Mouse (Mus musculus) heart, postnatal 36 days (tissue): Measurements from ENCODE around the gene Qpctl. TPM values are rescaled to one million over a fixed set of nuclear protein-coding genes. Genes with fewer than 3 reads are reported as not detected.

Source experiments
- DNase-seq, 2 experiments: peaks; one replicate each; pipeline ENCODE4 v3.0.0; 2021 to 2022
- intact Hi-C: fragments of 180-260 bp; cut with DNase I; formaldehyde crosslinking; loops from one replicate; pipeline ENCODE4 v1.15.1; 2025
- microRNA-seq, 2 experiments: library from miRNA; unstranded; fragments of <30 nt; microRNA quantifications; one replicate each; pipeline ENCODE4 v1.2.0; 2021; ENCODE audit warnings: borderline number of aligned reads in 2 of 2
- total RNA-seq, 2 experiments: library from RNA; stranded (reverse); gene quantifications; 2 replicates each; pipeline ENCODE4 v1.2.3; 2021

Qpctl gene
- total RNA-seq, 2 experiments from 2014 or later = 3.8 to 4.8 TPM

DNA sequence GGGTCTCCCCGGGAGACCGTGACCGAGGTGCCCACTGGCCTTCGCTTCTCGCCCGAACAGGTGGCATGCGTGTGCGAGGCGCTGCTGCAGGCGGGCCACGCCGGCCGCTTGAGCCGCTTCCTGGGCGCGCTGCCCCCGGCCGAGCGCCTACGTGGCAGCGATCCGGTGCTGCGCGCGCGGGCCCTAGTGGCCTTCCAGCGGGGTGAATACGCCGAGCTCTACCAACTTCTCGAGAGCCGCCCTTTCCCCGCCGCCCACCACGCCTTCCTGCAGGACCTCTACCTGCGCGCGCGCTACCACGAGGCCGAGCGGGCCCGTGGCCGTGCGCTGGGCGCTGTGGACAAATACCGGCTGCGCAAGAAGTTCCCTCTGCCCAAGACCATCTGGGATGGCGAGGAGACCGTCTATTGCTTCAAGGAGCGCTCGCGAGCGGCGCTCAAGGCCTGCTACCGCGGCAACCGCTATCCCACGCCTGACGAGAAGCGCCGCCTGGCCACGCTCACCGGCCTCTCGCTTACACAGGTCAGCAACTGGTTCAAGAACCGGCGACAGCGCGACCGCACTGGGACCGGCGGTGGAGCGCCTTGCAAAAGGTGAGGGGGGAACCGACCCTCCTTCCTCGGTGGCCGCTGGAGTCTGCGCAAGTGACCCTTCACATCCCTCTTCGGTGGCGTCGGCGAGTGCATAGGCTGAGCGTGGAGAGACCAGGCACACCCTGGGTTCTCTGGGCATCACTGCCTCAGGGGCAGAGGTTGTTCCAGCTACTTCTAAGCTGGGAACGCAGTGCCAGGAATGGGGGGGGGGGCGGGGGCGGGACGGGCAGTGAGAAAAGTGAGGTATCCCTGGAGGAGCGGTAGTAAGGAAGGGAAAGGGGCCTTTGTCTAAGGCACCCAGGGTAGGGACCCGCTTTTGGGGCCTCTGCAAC is 54.0 kb downstream of the Qpctl start:
- DNase-seq = peak; percentile 60 to 72
- intact Hi-C loops = no loop called here

DNA sequence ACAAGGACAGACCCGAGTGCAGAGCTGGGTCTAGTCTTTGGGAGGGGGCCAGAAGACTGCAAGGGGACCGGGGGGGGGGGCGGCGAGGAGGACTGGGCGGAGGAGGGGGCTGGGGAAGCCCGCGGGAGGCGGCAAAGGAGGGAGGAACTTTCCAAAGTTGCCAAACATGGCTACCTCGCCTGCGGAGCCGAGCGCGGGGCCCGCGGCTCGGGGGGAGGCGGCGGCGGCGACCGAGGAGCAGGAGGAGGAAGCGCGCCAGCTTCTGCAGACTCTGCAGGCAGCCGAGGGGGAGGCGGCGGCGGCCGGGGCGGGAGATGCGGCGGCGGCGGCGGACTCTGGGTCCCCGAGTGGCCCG is 54.6 kb downstream of the Qpctl start, which contains the start of gene Six5:
Six5 (plus strand) TSS at position 124 of the 355 bp plus-strand sequence.
- DNase-seq = peak in 1 of 2 experiments; percentile 60

DNA sequence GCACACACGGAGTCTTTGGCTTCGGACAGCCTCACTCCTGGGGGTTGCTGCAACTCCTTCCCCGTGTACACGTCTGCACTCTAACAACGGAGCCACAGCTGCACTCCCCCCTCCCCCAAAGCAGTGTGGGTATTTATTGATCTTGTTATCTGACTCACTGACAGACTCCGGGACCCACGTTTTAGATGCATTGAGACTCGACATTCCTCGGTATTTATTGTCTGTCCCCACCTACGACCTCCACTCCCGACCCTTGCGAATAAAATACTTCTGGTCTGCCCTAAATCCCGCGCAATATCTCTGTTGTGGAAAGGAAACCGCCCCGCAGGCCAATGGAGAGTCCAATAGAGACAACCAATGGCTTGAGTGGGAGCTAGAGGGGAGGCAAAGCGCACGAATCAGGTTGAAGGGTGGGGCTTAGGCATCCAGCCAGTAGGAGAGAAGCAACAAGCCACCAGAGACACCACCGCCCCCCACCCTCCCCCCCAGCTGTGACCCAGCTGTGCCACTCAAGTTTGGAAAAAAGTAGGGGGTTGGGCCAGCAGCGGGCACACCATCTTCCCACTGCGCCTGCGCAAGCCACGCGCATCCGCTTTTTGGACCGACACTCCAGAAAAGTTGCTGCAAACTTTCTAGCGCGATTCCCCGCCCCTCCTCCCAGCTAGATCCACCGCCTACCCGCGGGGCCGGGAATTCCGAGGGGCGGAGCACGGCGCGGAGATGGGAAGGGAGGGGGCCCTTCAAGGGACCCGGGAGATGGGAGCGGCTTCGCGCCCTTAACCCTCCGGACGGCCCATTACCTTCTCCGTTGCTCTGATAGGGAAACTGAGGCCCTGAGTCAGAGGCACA is 55.3 kb downstream of the Qpctl start:
- peak; percentile 94 to 95 for DNase-seq
- intact Hi-C loops = loop anchor here (1.0 to 2.0 kb wide), 2 partner anchors 15 to 25 kb away; no protein-coding TSS in a partner anchor

More for the DNA sequence above, 54.6 kb downstream of the Qpctl start, which contains the start of gene Six5:
- intact Hi-C loops = no loop called here

DNA sequence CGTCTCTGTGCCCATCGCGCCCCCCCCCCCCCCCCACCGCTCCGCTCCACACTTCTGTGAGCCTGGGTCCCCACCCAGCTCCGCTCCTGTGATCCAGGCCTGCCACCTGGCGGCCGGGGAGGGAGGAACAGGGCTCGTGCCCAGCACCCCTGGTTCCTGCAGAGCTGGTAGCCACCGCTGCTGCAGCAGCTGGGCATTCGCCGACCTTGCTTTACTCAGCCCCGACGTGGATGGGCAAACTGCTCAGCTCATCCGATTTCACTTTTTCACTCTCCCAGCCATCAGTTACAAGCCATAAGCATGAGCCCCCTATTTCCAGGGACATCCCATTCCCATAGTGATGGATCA is 55.9 kb downstream of the Qpctl start:
- intact Hi-C loops = loop anchor here (1.0 to 2.0 kb wide), 2 partner anchors 14 to 25 kb away; no protein-coding TSS in a partner anchor
- peak; percentile 88 to 89 for DNase-seq

DNA sequence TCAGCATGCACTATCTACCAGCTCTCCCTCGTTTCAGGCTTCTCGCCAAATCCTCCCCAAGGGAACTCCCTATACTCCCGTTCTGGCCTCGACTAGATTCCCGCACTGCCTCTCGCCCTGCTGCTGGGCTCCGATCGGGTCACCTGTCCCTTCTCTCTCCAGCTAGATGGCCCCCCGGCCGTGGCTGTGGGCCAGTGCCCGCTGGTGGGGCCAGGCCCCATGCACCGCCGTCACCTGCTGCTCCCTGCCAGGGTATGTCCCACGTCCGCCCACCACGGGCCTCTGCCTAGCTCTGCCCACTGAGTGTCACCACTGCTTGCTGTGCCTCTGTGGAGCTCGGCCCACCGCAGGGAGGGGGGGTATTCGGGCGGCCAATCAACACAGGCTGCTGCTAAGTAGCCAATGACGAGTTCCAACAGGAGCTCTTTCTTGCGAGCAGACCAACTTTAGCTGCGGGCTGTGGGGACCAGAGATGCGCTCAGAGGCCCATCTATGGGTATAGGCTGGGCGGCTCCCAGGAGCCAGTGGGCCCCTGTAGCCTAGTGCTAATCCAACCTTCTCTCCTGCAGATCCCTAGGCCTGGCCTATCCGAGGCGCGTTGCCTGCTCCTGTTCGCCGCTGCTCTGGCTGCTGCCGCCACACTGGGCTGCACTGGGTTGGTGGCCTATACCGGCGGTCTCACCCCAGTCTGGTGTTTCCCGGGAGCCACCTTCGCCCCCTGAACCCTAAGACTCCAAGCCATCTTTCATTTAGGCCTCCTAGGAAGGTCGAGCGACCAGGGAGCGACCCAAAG is 56.5 kb downstream of the Qpctl start:
- DNase-seq = peak; percentile 47 to 67
- intact Hi-C loops = loop anchor here (1.0 to 2.0 kb wide), 2 partner anchors 14 to 24 kb away; no protein-coding TSS in a partner anchor

DNA sequence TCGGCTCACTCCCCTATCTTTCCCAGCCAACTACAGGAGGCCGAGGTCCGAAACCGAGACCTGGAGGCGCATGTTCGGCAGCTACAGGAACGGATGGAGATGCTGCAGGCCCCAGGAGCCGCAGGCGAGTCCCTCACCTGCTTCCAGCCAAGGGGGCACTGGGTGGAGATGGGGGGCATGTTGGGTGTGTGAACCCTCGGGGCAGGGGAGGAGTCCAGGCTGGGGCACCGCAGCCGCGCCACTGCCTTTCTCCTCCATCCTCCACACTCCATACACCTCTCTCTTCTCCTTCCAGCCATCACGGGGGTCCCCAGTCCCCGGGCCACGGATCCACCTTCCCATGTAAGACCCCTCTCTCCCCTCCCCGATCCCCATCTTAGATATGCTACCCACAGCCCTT is 57.2 kb downstream of the Qpctl start:
- intact Hi-C loops = loop anchor here (2.0 kb wide), 1 partner anchor 13 kb away; no protein-coding TSS in a partner anchor
- no peak for DNase-seq

Small RNAs within 50 kb of the gene (microRNA-seq; reads per million reads assigned to microRNA genes)
- gene Mir330 = 257 to 303 reads per million in 2 experiments

Other genes starting within 250 kb of the Qpctl start
- gene Ccdc61, start 238.9 kb downstream of the Qpctl start, total RNA-seq = 10 to 100 TPM in 1 of 2 experiments, 1 to 10 TPM in 1; 7.7 to 11.0 TPM
- 1 to 10 TPM; 4.8 to 7.7 TPM for gene Nova2, start 223.4 kb downstream of the Qpctl start, total RNA-seq
- gene Nanos2, start 161.9 kb downstream of the Qpctl start, total RNA-seq = not detected
- gene Mypop, start 158.0 kb downstream of the Qpctl start, total RNA-seq = 1 to 10 TPM; 3.4 to 4.3 TPM
- gene Irf2bp1, start 145.2 kb downstream of the Qpctl start, total RNA-seq = 10 to 100 TPM; 19.6 to 23.0 TPM
- gene Foxa3, start 125.8 kb downstream of the Qpctl start, total RNA-seq = not detected
- 10 to 100 TPM; 85.2 to 86.8 TPM for gene Sympk, start 124.9 kb downstream of the Qpctl start, total RNA-seq
- gene Rsph6a, start 94.6 kb downstream of the Qpctl start, total RNA-seq = not detected
- gene Dmwd, start 73.1 kb downstream of the Qpctl start, total RNA-seq = 10 to 100 TPM; 48.8 to 52.4 TPM
- gene Dmpk, start 65.4 kb downstream of the Qpctl start, total RNA-seq = 100 to 1,000 TPM; 512 to 563 TPM
- 10 to 100 TPM in 1 of 2 experiments, 1 to 10 TPM in 1; 7.2 to 10.2 TPM for gene Six5, start 54.7 kb downstream of the Qpctl start, total RNA-seq
- not detected for gene Gm4969, start 30.9 kb downstream of the Qpctl start, total RNA-seq
- 1 to 10 TPM; 4.6 to 5.3 TPM for gene Fbxo46, start 29.4 kb downstream of the Qpctl start, total RNA-seq
- 10 to 100 TPM; 66.8 to 67.0 TPM for gene Snrpd2, start 431 bp upstream of the Qpctl start, total RNA-seq
- under 1 TPM in 1 of 2 experiments, not detected in 1; 0.14 TPM for gene Gipr, start 16.8 kb upstream of the Qpctl start, total RNA-seq
- 10 to 100 TPM; 34.3 to 44.4 TPM for gene Eml2, start 27.1 kb upstream of the Qpctl start, total RNA-seq
- gene Gpr4, start 63.2 kb upstream of the Qpctl start, total RNA-seq = 10 to 100 TPM in 1 of 2 experiments, 1 to 10 TPM in 1; 7.9 to 10.6 TPM
- 10 to 100 TPM; 53.9 to 62.9 TPM for gene Opa3, start 79.0 kb upstream of the Qpctl start, total RNA-seq
- gene Vasp, start 122.5 kb upstream of the Qpctl start, total RNA-seq = 10 to 100 TPM; 32.6 to 36.1 TPM
- not detected for gene Ppm1n, start 130.8 kb upstream of the Qpctl start, total RNA-seq
- gene Rtn2, start 133.3 kb upstream of the Qpctl start, total RNA-seq = 100 to 1,000 TPM; 137 to 148 TPM
- gene Fosb, start 160.8 kb upstream of the Qpctl start, total RNA-seq = under 1 TPM; 0.14 to 0.86 TPM
- gene Ercc1, start 195.5 kb upstream of the Qpctl start, total RNA-seq = 10 to 100 TPM; 43.4 to 48.0 TPM
- 10 to 100 TPM; 10.4 to 11.2 TPM for gene Cd3eap, start 210.2 kb upstream of the Qpctl start, total RNA-seq
- 10 to 100 TPM; 35.8 to 44.2 TPM for gene Ppp1r13l, start 210.5 kb upstream of the Qpctl start, total RNA-seq
- 10 to 100 TPM; 11.8 to 12.0 TPM for gene Ercc2, start 232.7 kb upstream of the Qpctl start, total RNA-seq